Mouse (Mus musculus): ENCODE data around the gene Mrpl49.

DNA sequence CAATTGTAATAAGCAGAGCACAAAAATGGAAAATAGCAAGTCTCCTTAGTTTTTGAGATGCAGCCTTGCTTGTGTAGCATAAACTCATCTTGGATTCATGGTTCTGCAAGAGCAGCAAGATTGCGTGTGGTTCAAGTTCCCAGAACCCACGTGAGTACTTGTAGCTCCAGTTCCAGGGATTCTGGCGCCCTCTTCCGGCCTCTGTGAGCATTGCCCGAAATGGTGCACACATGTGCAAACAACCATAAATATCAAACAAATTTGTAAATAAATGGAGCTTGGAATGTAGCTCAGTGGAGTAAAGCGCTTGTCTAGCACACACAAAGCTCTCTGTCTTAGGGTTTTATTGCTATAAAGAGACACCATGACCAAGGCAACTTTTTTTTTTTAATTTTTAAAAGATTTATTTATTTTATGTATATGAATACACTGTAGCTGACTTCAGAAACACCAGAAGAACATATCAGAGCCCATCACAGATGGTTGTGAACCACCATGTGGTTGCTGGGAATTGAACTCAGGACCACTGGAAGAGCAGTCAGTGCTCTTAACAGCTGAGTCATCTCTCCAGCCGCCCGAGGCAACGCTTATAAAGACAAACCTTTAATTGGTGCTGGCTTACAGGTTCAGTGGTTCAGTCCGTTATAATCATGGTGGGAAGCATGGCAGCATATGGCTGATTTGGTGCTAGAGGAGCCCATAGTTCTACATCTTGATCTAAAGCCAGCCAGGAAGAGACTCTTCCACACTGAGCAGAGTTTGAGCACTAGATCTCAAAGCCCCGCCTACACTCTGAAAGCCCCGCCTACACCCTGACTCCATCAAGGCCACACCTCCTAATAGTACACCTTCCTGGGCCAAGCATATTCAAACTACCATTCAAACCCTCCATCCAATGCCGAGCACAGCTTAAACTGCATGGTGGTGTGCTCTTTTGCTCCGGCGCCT lies 39.2 kb downstream of the Mrpl49 start:
- TF ChIP-seq CTCF (IDR thresholded peaks at IDR 0.05; ENCODE audit: borderline replicate concordance, extremely low read depth, insufficient read depth, insufficient read length) (peak; percentile 87), POLR2A (IDR thresholded peaks at IDR 0.05; ENCODE audit: borderline replicate concordance, extremely low read depth, insufficient read depth, insufficient read length, poor library complexity, severe bottlenecking) (no peak)

Data from brain, embryonic 14.5 days (tissue).